Comparison of ENCODE assay signal across 20 mouse cellular contexts in the genomic region with DNA sequence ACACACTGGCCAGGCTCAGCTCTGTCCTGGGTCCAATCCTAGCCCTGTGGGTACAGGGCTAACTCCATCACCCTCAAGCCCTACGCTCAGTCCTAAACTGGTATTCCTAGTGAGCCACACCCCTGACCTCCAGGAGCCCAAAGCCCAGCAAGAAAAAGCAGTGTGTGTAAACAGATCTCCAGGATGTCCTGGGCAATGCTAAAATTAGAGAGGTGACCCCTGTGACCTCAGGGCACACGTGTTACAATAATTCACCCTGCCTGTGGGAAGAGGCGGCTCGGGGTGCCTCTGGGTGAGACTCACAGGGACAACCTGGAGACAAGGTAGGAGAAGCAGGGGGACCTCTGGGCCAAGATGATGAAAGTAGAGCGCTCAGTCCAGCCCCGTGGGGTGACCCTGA. TPM values are rescaled to one million over a fixed set of nuclear protein-coding genes. Genes with fewer than 3 reads are reported as not detected.
A peak's percentile ranks its signal among the peaks of the same experiment; 100 is the strongest.
DNase-seq lines count a peak whose midpoint lies in the region; ATAC-seq and TF ChIP-seq lines count a peak whose summit lies in the region.
"Had no signal": no experiment of that assay in that cellular context is flagged by ENCODE, and none has a peak within 500 bp of the region (broad histone marks: within the 10 kb centered on the region; RNA-seq: fewer than 3 reads in every experiment).

No protein-coding gene starts in this region.

- no peaks in the 10 kb centered on the region for H3K36me3 ChIP-seq in liver, embryonic 16.5 days (ENCODE audit: control insufficient read depth, insufficient read depth)
- H3K36me3 ChIP-seq in liver, embryonic 11.5 days (ENCODE audit: control insufficient read depth, insufficient read depth, low read length): no peaks in the 10 kb centered on the region
- H3K36me3 ChIP-seq in small intestine, adult 2 months (ENCODE audit: control insufficient read depth, insufficient read depth, low read length): no peaks in the 10 kb centered on the region
- H3K36me3 ChIP-seq: embryonic facial prominence, embryonic 12.5 days; G1E; hindbrain, embryonic 12.5 days; midbrain, embryonic 10.5 days had no signal

- no peaks in the 10 kb centered on the region for H3K27me3 ChIP-seq in liver, embryonic 16.5 days (ENCODE audit: control insufficient read depth, insufficient read depth, low read depth, low read length)
- no peaks in the 10 kb centered on the region for H3K27me3 ChIP-seq in liver, embryonic 11.5 days (replicated peaks; ENCODE audit: control insufficient read depth, insufficient read depth, low read length)
- no peaks in the 10 kb centered on the region for H3K27me3 ChIP-seq in small intestine, adult 2 months (ENCODE audit: control insufficient read depth, insufficient read depth, low read length)
- H3K27me3 ChIP-seq: embryonic facial prominence, embryonic 12.5 days had no signal

- WGBS in liver, embryonic 16.5 days (ENCODE audit: insufficient replicate concordance): 56% methylated on average over 6 of the region's 6 CpGs
- 56% methylated on average over 6 of the region's 6 CpGs for WGBS in liver, embryonic 11.5 days
- 47% methylated on average over 6 of the region's 6 CpGs for WGBS in small intestine, adult 2 months

- peak; percentile 34; the same call in 1 of the 2 replicates for ATAC-seq in liver, embryonic 16.5 days (ENCODE audit: low read depth)
- ATAC-seq in liver, embryonic 11.5 days (replicated peaks; ENCODE audit: low FRiP score): no peak
- ATAC-seq in monocyte, adult 5-6 weeks (replicated peaks; ENCODE audit: insufficient number of reproducible peaks, low FRiP score, low TSS enrichment, poor library complexity, severe bottlenecking): no peak

- peak; percentile 43 to 62 for DNase-seq in gastrocnemius, adult 8-10 months (ENCODE audit: low spot score in 2 of 2)
- DNase-seq in gastrocnemius, postnatal 36 days: no peak
- no peak for DNase-seq in liver, embryonic 11.5 days (ENCODE audit: low spot score)
- no peak for DNase-seq in thymus, postnatal 36 days
- DNase-seq: cerebellum, adult 9-11 months; layer of hippocampus, postnatal 36 days; right cerebral cortex, adult 18-20 months; thymus, adult 18-20 months had no signal

- no peak overlapping the region for H3K4me3 ChIP-seq in liver, embryonic 16.5 days (ENCODE audit: low read depth, low read length)
- no peak overlapping the region for H3K4me3 ChIP-seq in liver, embryonic 11.5 days (ENCODE audit: low read depth, low read length)
- no peak overlapping the region for H3K4me3 ChIP-seq in brown adipose tissue, adult 24 weeks (ENCODE audit: insufficient read depth, low read depth, low read length)
- no peak overlapping the region for H3K4me3 ChIP-seq in small intestine, adult 2 months (ENCODE audit: low read depth, low read length)
- H3K4me3 ChIP-seq: embryonic facial prominence, embryonic 12.5 days; hindbrain, embryonic 12.5 days; midbrain, embryonic 10.5 days; myocyte had no signal

- no peak overlapping the region for H3K4me2 ChIP-seq in liver, embryonic 16.5 days (ENCODE audit: low read depth, low read length)
- no peak overlapping the region for H3K4me2 ChIP-seq in liver, embryonic 11.5 days
- H3K4me2 ChIP-seq: embryonic facial prominence, embryonic 12.5 days; hindbrain, embryonic 12.5 days had no signal

- no peak overlapping the region for H3K9ac ChIP-seq in liver, embryonic 16.5 days (ENCODE audit: low read depth, low read length)
- no peak overlapping the region for H3K9ac ChIP-seq in liver, embryonic 11.5 days (ENCODE audit: low read depth, low read length)
- H3K9ac ChIP-seq: embryonic facial prominence, embryonic 12.5 days; hindbrain, embryonic 12.5 days had no signal

- TF ChIP-seq CTCF in small intestine, adult 2 months (IDR thresholded peaks at IDR 0.05; ENCODE audit: extremely low read depth, insufficient read length, insufficient replicate concordance, low read depth, low read length): no peak

- TF ChIP-seq POLR2A in small intestine, adult 2 months (IDR thresholded peaks at IDR 0.05; ENCODE audit: low read depth, low read length): no peak

- peaks cover 34% of the 10 kb centered on the region for H3K4me1 ChIP-seq in liver, embryonic 16.5 days (ENCODE audit: control insufficient read depth, low read depth, low read length)
- peaks cover 17% of the 10 kb centered on the region for H3K4me1 ChIP-seq in liver, embryonic 11.5 days (replicated peaks; ENCODE audit: control insufficient read depth, insufficient read depth, low read length)
- H3K4me1 ChIP-seq in brown adipose tissue, adult 24 weeks (ENCODE audit: control insufficient read depth, insufficient read depth, insufficient read length, low read length): peaks cover 38% of the 10 kb centered on the region
- peaks cover 40% of the 10 kb centered on the region for H3K4me1 ChIP-seq in small intestine, adult 2 months (ENCODE audit: control insufficient read depth, insufficient read depth, insufficient read length, low read length)
- H3K4me1 ChIP-seq: hindbrain, embryonic 12.5 days; midbrain, embryonic 10.5 days had no signal

- H3K27ac ChIP-seq in liver, embryonic 16.5 days (ENCODE audit: low read length): no peak overlapping the region
- no peak overlapping the region for H3K27ac ChIP-seq in liver, embryonic 11.5 days (ENCODE audit: low read depth, low read length)
- peak overlapping the region; percentile 16; the same call in 1 of the 2 replicates for H3K27ac ChIP-seq in brown adipose tissue, adult 24 weeks (replicated peaks; ENCODE audit: low read depth, low read length)
- H3K27ac ChIP-seq in small intestine, adult 2 months (ENCODE audit: insufficient read depth, low read depth, low read length): 0 out of 2 replicates have a peak overlapping the region, but pooled peaks have one; percentile 20
- H3K27ac ChIP-seq: embryonic facial prominence, embryonic 12.5 days; hindbrain, embryonic 12.5 days; kidney, postnatal 0 days; midbrain, embryonic 10.5 days had no signal

- H3K9me3 ChIP-seq in liver, embryonic 16.5 days (replicated peaks; ENCODE audit: control insufficient read depth, low read length): no peaks in the 10 kb centered on the region
- no peaks in the 10 kb centered on the region for H3K9me3 ChIP-seq in liver, embryonic 11.5 days (ENCODE audit: control insufficient read depth, low read length)
- H3K9me3 ChIP-seq: embryonic facial prominence, embryonic 12.5 days; G1E; hindbrain, embryonic 12.5 days; midbrain, embryonic 10.5 days had no signal

- intact Hi-C loops in gastrocnemius, postnatal 36 days (cut with DNase I): no loop called here

RNA-seq across cellular contexts. Expression of gene Tspan15, which starts 6.8 kb away (rescaled TPM):
- 1 to 10 TPM; 4.6 to 7.3 (median 5.1) TPM for total RNA-seq in gastrocnemius, adult 8-10 months (2022)
- 1 to 10 TPM; 3.5 to 6.4 TPM for total RNA-seq in gastrocnemius, postnatal 36 days (2021)
- polyA plus RNA-seq in liver, embryonic 16.5 days (2015; fragmentation: Nextera tagmentation; extraction: Ambion mirVana): 10.1 and 12.0 TPM in 2 replicates
- polyA plus RNA-seq in liver, embryonic 11.5 days (2014; fragmentation: Nextera tagmentation; extraction: Ambion mirVana): 13.8 and 14.1 TPM in 2 replicates
- polyA plus RNA-seq in brown adipose tissue, adult 24 weeks (2012; ENCODE audit: insufficient read depth, insufficient read length, missing spikeins): 16.2 and 21.8 TPM in 2 replicates
- polyA plus RNA-seq in small intestine, adult 2 months (2012; rRNA removed): 179 and 504 TPM in 2 replicates
- 0.32 to 0.49 TPM (median 0.38 TPM) in 3 replicates for total RNA-seq in monocyte, adult 5-6 weeks (2017)

RNA-seq across cellular contexts. Expression of gene Tacr2, which starts 28.0 kb away (rescaled TPM):
- total RNA-seq in gastrocnemius, adult 8-10 months (2022): not detected
- total RNA-seq in gastrocnemius, postnatal 36 days (2021): not detected
- polyA plus RNA-seq in liver, embryonic 16.5 days (2015; fragmentation: Nextera tagmentation; extraction: Ambion mirVana): 0.07 TPM in 1 of 2 replicates, not detected in the other
- not detected in 2 replicates for polyA plus RNA-seq in liver, embryonic 11.5 days (2014; fragmentation: Nextera tagmentation; extraction: Ambion mirVana)
- polyA plus RNA-seq in brown adipose tissue, adult 24 weeks (2012; ENCODE audit: insufficient read depth, insufficient read length, missing spikeins): not detected in 2 replicates
- 3.8 and 7.7 TPM in 2 replicates for polyA plus RNA-seq in small intestine, adult 2 months (2012; rRNA removed)
- not detected in 3 replicates for total RNA-seq in monocyte, adult 5-6 weeks (2017)
- total RNA-seq: layer of hippocampus, postnatal 36 days had no signal
- polyA plus RNA-seq: embryonic facial prominence, embryonic 12.5 days; G1E; heart, embryonic 14.5 days; hindbrain, embryonic 12.5 days; kidney, postnatal 0 days; limb, embryonic 11.5 days; midbrain, embryonic 10.5 days had no signal

Comparison
In these comparisons a context has a peak if more than half of its experiments do, and no peak if none do; other contexts are left out.
1. DNase-seq: peak in gastrocnemius, adult 8-10 months (2 of 2); none in gastrocnemius, postnatal 36 days (0 of 2), liver, embryonic 11.5 days (single experiment) and thymus, postnatal 36 days (0 of 2).
2. H3K27ac ChIP-seq: peak in brown adipose tissue, adult 24 weeks (single experiment) and small intestine, adult 2 months (single experiment); none in liver, embryonic 16.5 days (single experiment) and liver, embryonic 11.5 days (single experiment).